Mouse (Mus musculus) lung, postnatal 10 days (tissue): Measurements from ENCODE around the gene Epha8.

Experiments used
- DNase-seq: peaks from one replicate; pipeline ENCODE4 v3.0.0; 2021

Epha8 gene

GRCm38 (mm10) chr4:136949266-136949989 lies 7.2 kb downstream of the Epha8 start:
- DNase-seq = peak; percentile 51

- DNase-seq = no peak
Measured at GRCm38 (mm10) chr4:136945397-136945796, 11.2 kb downstream of the Epha8 start.

GRCm38 (mm10) chr4:136944558-136945350 lies 11.9 kb downstream of the Epha8 start:
- no peak for DNase-seq

GRCm38 (mm10) chr4:136943175-136943574 lies 13.4 kb downstream of the Epha8 start:
- DNase-seq = no peak

GRCm38 (mm10) chr4:136942761-136943160 lies 13.9 kb downstream of the Epha8 start:
- peak; percentile 66 for DNase-seq

- DNase-seq = no peak
Measured at GRCm38 (mm10) chr4:136937935-136938334, 18.7 kb downstream of the Epha8 start.

GRCm38 (mm10) chr4:136937344-136937743 lies 19.3 kb downstream of the Epha8 start:
- DNase-seq = no peak

GRCm38 (mm10) chr4:136934746-136935613 lies 21.6 kb downstream of the Epha8 start:
- peak; percentile 55 for DNase-seq

GRCm38 (mm10) chr4:136930474-136930873 lies 26.1 kb downstream of the Epha8 start:
- no peak for DNase-seq

GRCm38 (mm10) chr4:136928928-136929327 lies 27.7 kb downstream of the Epha8 start:
- peak; percentile 43 for DNase-seq

- no peak for DNase-seq
Measured at GRCm38 (mm10) chr4:136925804-136926203, 30.8 kb downstream of the Epha8 start.

- peak; percentile 76 for DNase-seq
Measured at GRCm38 (mm10) chr4:136924529-136924928, 32.1 kb downstream of the Epha8 start.

- no peak for DNase-seq
Measured at GRCm38 (mm10) chr4:136919526-136919925, 37.1 kb downstream of the Epha8 start.

GRCm38 (mm10) chr4:136918834-136919233 lies 37.8 kb downstream of the Epha8 start:
- no peak for DNase-seq

GRCm38 (mm10) chr4:136917165-136917524 lies 39.5 kb downstream of the Epha8 start:
- DNase-seq = no peak

GRCm38 (mm10) chr4:136916359-136917164 lies 40.1 kb downstream of the Epha8 start:
- DNase-seq = no peak

GRCm38 (mm10) chr4:136912841-136913240 lies 43.8 kb downstream of the Epha8 start:
- no peak for DNase-seq

GRCm38 (mm10) chr4:136911804-136912203 lies 44.8 kb downstream of the Epha8 start:
- no peak for DNase-seq

GRCm38 (mm10) chr4:136911211-136911646 lies 45.4 kb downstream of the Epha8 start:
- no peak for DNase-seq

GRCm38 (mm10) chr4:136907809-136908208 lies 48.8 kb downstream of the Epha8 start:
- DNase-seq = no peak

GRCm38 (mm10) chr4:136907033-136907432 lies 49.6 kb downstream of the Epha8 start:
- DNase-seq = peak; percentile 63
